Comparison of ENCODE assay signal across 7 mouse cellular contexts in the genomic region with DNA sequence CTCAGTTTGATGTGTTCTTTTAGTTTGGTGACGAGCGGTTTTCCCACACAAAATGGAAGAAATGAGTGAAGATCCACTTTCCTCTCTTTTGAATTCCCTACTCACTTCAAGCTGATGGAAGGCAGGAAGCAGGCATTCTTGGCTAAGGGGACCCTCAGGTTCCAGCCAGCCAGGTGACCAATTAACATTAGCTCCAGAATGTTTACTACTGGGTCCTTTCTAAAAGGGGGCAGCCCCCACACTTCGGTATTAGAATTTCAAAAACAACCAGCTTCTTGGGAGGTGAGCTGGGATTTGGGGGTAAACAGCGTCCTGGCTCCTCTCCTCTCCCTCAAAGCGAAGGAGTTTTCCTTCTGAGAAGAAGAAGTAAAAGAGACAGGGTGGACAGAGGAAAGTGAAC.
DNase-seq lines count a peak whose midpoint lies in the region; ATAC-seq lines count a peak whose summit lies in the region.

No protein-coding gene starts in this region.

- H3K36me3 ChIP-seq in kidney, embryonic 15.5 days, result no peaks in the 10 kb centered on the region
- H3K36me3 ChIP-seq in forebrain, embryonic 15.5 days, result no peaks in the 10 kb centered on the region
- no peaks in the 10 kb centered on the region for H3K36me3 ChIP-seq in limb, embryonic 10.5 days
- no peaks in the 10 kb centered on the region for H3K36me3 ChIP-seq in neural tube, embryonic 14.5 days (ENCODE audit: control insufficient read depth, insufficient read depth, low read length)

- peak overlapping the region; percentile 67 for H3K4me2 ChIP-seq in kidney, embryonic 15.5 days
- H3K4me2 ChIP-seq in forebrain, embryonic 15.5 days (replicated peaks), result peak overlapping the region; percentile 55; the same call in 1 of the 2 replicates
- peak overlapping the region; percentile 56 for H3K4me2 ChIP-seq in neural tube, embryonic 14.5 days (ENCODE audit: low read depth, low read length)

- peak overlapping the region; percentile 46; the same call in 1 of the 2 replicates for H3K4me3 ChIP-seq in kidney, embryonic 15.5 days (replicated peaks)
- peak overlapping the region; percentile 35; the same call in 1 of the 2 replicates for H3K4me3 ChIP-seq in forebrain, embryonic 15.5 days
- peak overlapping the region; percentile 51 for H3K4me3 ChIP-seq in limb, embryonic 10.5 days
- H3K4me3 ChIP-seq in neural tube, embryonic 14.5 days (ENCODE audit: low read depth, low read length), result no peak overlapping the region

- DNase-seq in kidney, postnatal 4 days, result no peak
- DNase-seq in limb, embryonic 10.5 days (ENCODE audit: low spot score), result no peak
- DNase-seq in right cerebral cortex, postnatal 36 days (ENCODE audit: low spot score in 2 of 2), result no peak
- no peak for DNase-seq in cerebellum, adult 11 months

- peaks cover 13% of the 10 kb centered on the region for H3K27me3 ChIP-seq in kidney, embryonic 15.5 days
- H3K27me3 ChIP-seq in forebrain, embryonic 15.5 days, result 0 out of 2 replicates have a peak, but pooled peaks cover 4% of the 10 kb centered on the region
- H3K27me3 ChIP-seq in limb, embryonic 10.5 days (ENCODE audit: low read depth, poor library complexity, severe bottlenecking), result peaks cover 43% of the 10 kb centered on the region
- no peaks in the 10 kb centered on the region for H3K27me3 ChIP-seq in neural tube, embryonic 14.5 days (ENCODE audit: control insufficient read depth, insufficient read depth, low read length)

- ATAC-seq in kidney, embryonic 15.5 days (replicated peaks; ENCODE audit: low FRiP score), result no peak
- ATAC-seq in forebrain, embryonic 15.5 days (replicated peaks), result no peak
- ATAC-seq in neural tube, embryonic 14.5 days (ENCODE audit: low read depth), result no peak

- peaks cover 23% of the 10 kb centered on the region for H3K4me1 ChIP-seq in kidney, embryonic 15.5 days
- H3K4me1 ChIP-seq in forebrain, embryonic 15.5 days, result peaks cover 24% of the 10 kb centered on the region
- H3K4me1 ChIP-seq in limb, embryonic 10.5 days, result peaks cover 27% of the 10 kb centered on the region
- peaks cover 9% of the 10 kb centered on the region; the same call in 1 of the 2 replicates for H3K4me1 ChIP-seq in neural tube, embryonic 14.5 days (ENCODE audit: control insufficient read depth, insufficient read depth, low read length)

- 43% methylated on average over 5 of the region's 5 CpGs for WGBS in kidney, embryonic 15.5 days
- 32% methylated on average over 5 of the region's 5 CpGs for WGBS in forebrain, embryonic 15.5 days
- 25% methylated on average over 5 of the region's 5 CpGs for WGBS in limb, embryonic 10.5 days
- 42% methylated on average over 5 of the region's 5 CpGs for WGBS in neural tube, embryonic 14.5 days

- H3K27ac ChIP-seq in kidney, embryonic 15.5 days, result no peak overlapping the region
- no peak overlapping the region for H3K27ac ChIP-seq in forebrain, embryonic 15.5 days (replicated peaks)
- no peak overlapping the region for H3K27ac ChIP-seq in limb, embryonic 10.5 days
- H3K27ac ChIP-seq in neural tube, embryonic 14.5 days (ENCODE audit: low read depth, low read length), result no peak overlapping the region

- H3K9ac ChIP-seq in kidney, embryonic 15.5 days, result peak overlapping the region; percentile 37; the same call in 1 of the 2 replicates
- H3K9ac ChIP-seq in forebrain, embryonic 15.5 days (replicated peaks), result no peak overlapping the region
- no peak overlapping the region for H3K9ac ChIP-seq in neural tube, embryonic 14.5 days (replicated peaks; ENCODE audit: low read depth, low read length)

- no peaks in the 10 kb centered on the region for H3K9me3 ChIP-seq in kidney, embryonic 15.5 days (replicated peaks)
- no peaks in the 10 kb centered on the region for H3K9me3 ChIP-seq in forebrain, embryonic 15.5 days
- no peaks in the 10 kb centered on the region for H3K9me3 ChIP-seq in limb, embryonic 10.5 days (replicated peaks)
- no peaks in the 10 kb centered on the region for H3K9me3 ChIP-seq in neural tube, embryonic 14.5 days (ENCODE audit: control insufficient read depth, low read length)
